Mouse (Mus musculus): ENCODE results near the gene Ptk7.

GRCm38 (mm10) chr17:46618769-46619682 is 10.3 kb downstream of the Ptk7 start:
- TF ChIP-seq POLR2A (IDR thresholded peaks at IDR 0.05; ENCODE audit: borderline replicate concordance, control insufficient read depth, low read depth, low read length): no peak
- no peak for TF ChIP-seq CTCF (IDR thresholded peaks at IDR 0.05; ENCODE audit: control insufficient read depth, insufficient read depth, low read length)
